Mouse (Mus musculus): ENCODE results near the gene Tstd1.

DNA sequence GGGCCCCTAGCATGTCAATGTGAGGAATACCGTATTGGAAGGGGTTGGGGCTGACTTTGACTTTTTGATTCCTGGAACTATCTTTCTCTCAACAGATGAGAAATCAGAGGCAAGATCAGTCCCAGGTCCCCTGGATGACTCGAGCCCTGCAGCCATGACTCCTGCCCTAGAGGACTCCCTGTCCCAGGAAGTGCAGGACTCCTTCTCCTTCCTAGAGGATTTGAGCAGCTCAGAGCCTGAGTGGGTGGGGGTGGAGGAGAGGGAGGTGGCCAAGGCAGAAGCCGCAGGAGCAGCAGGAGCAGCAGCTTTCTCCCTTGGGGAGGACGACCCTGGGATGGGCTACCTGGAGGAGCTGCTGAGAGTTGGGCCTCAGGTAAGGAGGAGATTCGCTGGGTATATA is 11.4 kb upstream of the Tstd1 start:
- TF ChIP-seq CTCF (IDR thresholded peaks at IDR 0.05; ENCODE audit: low read depth) (no peak), EP300 (optimal IDR thresholded peaks at IDR 0.05) (no peak)

Data from stomach, postnatal 0 days (tissue).